Mouse (Mus musculus) embryonic facial prominence, embryonic 15.5 days (tissue): ENCODE results near the gene Lgals4. TPM values are rescaled to one million over a fixed set of nuclear protein-coding genes. Genes with fewer than 3 reads are reported as not detected.
A peak's percentile ranks its signal among the peaks of the same experiment; 100 is the strongest.

Experiments
- ATAC-seq: fragments of 200-750 bp; cut with Nextera tagmentation; 2 replicates; pipeline ENCODE4 v1.8.0; 2017; ENCODE audit warnings: low read depth, moderate TSS enrichment; ENCODE audit not compliant: insufficient number of reproducible peaks, low FRiP score, low TSS enrichment
- H3K27ac ChIP-seq: fragments of 300-500 bp; sonication (generic); replicated peaks from 2 replicates; pipeline ENCODE4 v1.5.1; 2015; ENCODE audit warnings: mild to moderate bottlenecking, inconsistent platforms
- H3K27me3 ChIP-seq: fragments of 300-500 bp; sonication (generic); 2 replicates; pipeline ENCODE4 v1.6.1; 2015; ENCODE audit warnings: inconsistent platforms
- H3K36me3 ChIP-seq: fragments of 300-500 bp; sonication (generic); 2 replicates; pipeline ENCODE4 v1.6.1; 2015; ENCODE audit warnings: mild to moderate bottlenecking, inconsistent platforms
- H3K4me1 ChIP-seq: fragments of 300-500 bp; sonication (generic); 2 replicates; pipeline ENCODE4 v1.6.1; 2015; ENCODE audit warnings: inconsistent platforms
- H3K4me2 ChIP-seq: fragments of 300-500 bp; sonication (generic); replicated peaks from 2 replicates; pipeline ENCODE4 v1.6.1; 2015; ENCODE audit warnings: mild to moderate bottlenecking, inconsistent platforms
- H3K4me3 ChIP-seq: fragments of 300-500 bp; sonication (generic); replicated peaks from 2 replicates; pipeline ENCODE4 v1.5.1; 2015; ENCODE audit warnings: mild to moderate bottlenecking, inconsistent platforms
- H3K9ac ChIP-seq: fragments of 300-500 bp; sonication (generic); 2 replicates; pipeline ENCODE4 v1.6.1; 2015; ENCODE audit warnings: inconsistent platforms
- H3K9me3 ChIP-seq: fragments of 300-500 bp; sonication (generic); replicated peaks from 2 replicates; pipeline ENCODE4 v1.6.1; 2016; ENCODE audit warnings: inconsistent platforms
- WGBS: fragments of 180-500 bp; shearing (Covaris S2); methylation state at CpG from one replicate; pipeline ENCODE4 v1.1.7; 2015; 5-methylcytosine and 5-hydroxymethylcytosine counted together
- polyA plus RNA-seq: library from polyadenylated mRNA; unstranded; fragments of >200 nt; fragmentation: Nextera tagmentation; extraction: Ambion mirVana; gene quantifications from 2 replicates; pipeline ENCODE4 v1.2.1, GENCODE M21; 2015

Lgals4 gene
- polyA plus RNA-seq, 1 experiment from 2014 or later: 18.0 TPM

- no peak overlapping the region for H3K27ac ChIP-seq
- peaks cover 89% of the 10 kb centered on the region for H3K36me3 ChIP-seq
- WGBS: 90% methylated on average over 10 of the region's 10 CpGs
- no peaks in the 10 kb centered on the region for H3K9me3 ChIP-seq
- peaks cover 75% of the 10 kb centered on the region for H3K4me1 ChIP-seq
- no peak overlapping the region for H3K9ac ChIP-seq
- no peak for ATAC-seq
- no peak overlapping the region for H3K4me2 ChIP-seq
- no peak overlapping the region for H3K4me3 ChIP-seq
- no peaks in the 10 kb centered on the region for H3K27me3 ChIP-seq
Measured at GRCm38 (mm10) chr7:28816920-28817319, 16.7 kb upstream of the Lgals4 start.

- Histone ChIP-seq H3K4me3 (no peak overlapping the region), H3K9me3 (no peaks in the 10 kb centered on the region), H3K4me1 (peaks cover 73% of the 10 kb centered on the region), H3K4me2 (no peak overlapping the region), H3K27me3 (no peaks in the 10 kb centered on the region), H3K36me3 (peaks cover 95% of the 10 kb centered on the region), H3K27ac (no peak overlapping the region; the same call in 1 of the 2 replicates), H3K9ac (no peak overlapping the region)
- ATAC-seq: no peak
- 70% methylated on average over 6 of the region's 6 CpGs for WGBS
Measured at GRCm38 (mm10) chr7:28817524-28817923, 16.1 kb upstream of the Lgals4 start.

GRCm38 (mm10) chr7:28817957-28818356 is 15.7 kb upstream of the Lgals4 start:
- peaks cover 73% of the 10 kb centered on the region for H3K4me1 ChIP-seq
- no peak for ATAC-seq
- peaks cover 98% of the 10 kb centered on the region for H3K36me3 ChIP-seq
- H3K4me2 ChIP-seq: no peak overlapping the region
- no peak overlapping the region for H3K9ac ChIP-seq
- 71% methylated on average over 4 of the region's 4 CpGs for WGBS
- H3K4me3 ChIP-seq: no peak overlapping the region
- H3K27ac ChIP-seq: peak overlapping the region; percentile 35; the same call in 1 of the 2 replicates
- H3K27me3 ChIP-seq: no peaks in the 10 kb centered on the region
- no peaks in the 10 kb centered on the region for H3K9me3 ChIP-seq

GRCm38 (mm10) chr7:28818436-28818835 is 15.2 kb upstream of the Lgals4 start:
- WGBS: 75% methylated on average over 17 of the region's 18 CpGs
- no peak overlapping the region for H3K4me2 ChIP-seq
- H3K4me1 ChIP-seq: peaks cover 73% of the 10 kb centered on the region

GRCm38 (mm10) chr7:28818861-28819452 is 14.7 kb upstream of the Lgals4 start:
- Histone ChIP-seq H3K36me3 (peaks cover 88% of the 10 kb centered on the region), H3K4me3 (no peak overlapping the region), H3K27ac (no peak overlapping the region), H3K9me3 (no peaks in the 10 kb centered on the region), H3K4me2 (no peak overlapping the region), H3K27me3 (no peaks in the 10 kb centered on the region), H3K9ac (no peak overlapping the region), H3K4me1 (peaks cover 70% of the 10 kb centered on the region)
- ATAC-seq: no peak
- 81% methylated on average over 4 of the region's 4 CpGs for WGBS

More at GRCm38 (mm10) chr7:28818436-28818835, 15.2 kb upstream of the Lgals4 start:
- Histone ChIP-seq H3K27me3 (no peaks in the 10 kb centered on the region), H3K9me3 (no peaks in the 10 kb centered on the region), H3K4me3 (no peak overlapping the region), H3K36me3 (peaks cover 94% of the 10 kb centered on the region), H3K27ac (0 out of 2 replicates have a peak overlapping the region, but pooled peaks have one; percentile 35), H3K9ac (no peak overlapping the region)
- no peak for ATAC-seq

GRCm38 (mm10) chr7:28819571-28819970 is 14.1 kb upstream of the Lgals4 start:
- ATAC-seq: no peak
- no peaks in the 10 kb centered on the region for H3K9me3 ChIP-seq
- peaks cover 66% of the 10 kb centered on the region for H3K4me1 ChIP-seq
- no peak overlapping the region for H3K4me2 ChIP-seq
- no peaks in the 10 kb centered on the region for H3K27me3 ChIP-seq
- H3K27ac ChIP-seq: peak overlapping the region; percentile 48; the same call in 1 of the 2 replicates
- no peak overlapping the region for H3K4me3 ChIP-seq
- WGBS: 80% methylated on average over 4 of the region's 4 CpGs
- no peak overlapping the region for H3K9ac ChIP-seq
- peaks cover 82% of the 10 kb centered on the region for H3K36me3 ChIP-seq

GRCm38 (mm10) chr7:28820358-28821260 is 13.0 kb upstream of the Lgals4 start:
- H3K4me2 ChIP-seq: no peak overlapping the region
- H3K36me3 ChIP-seq: peaks cover 72% of the 10 kb centered on the region
- no peak for ATAC-seq
- no peak overlapping the region for H3K4me3 ChIP-seq
- H3K9me3 ChIP-seq: no peaks in the 10 kb centered on the region
- no peaks in the 10 kb centered on the region for H3K27me3 ChIP-seq
- 58% methylated on average over 12 of the region's 12 CpGs for WGBS
- H3K27ac ChIP-seq: peak overlapping the region; percentile 48
- no peak overlapping the region for H3K9ac ChIP-seq
- peaks cover 62% of the 10 kb centered on the region for H3K4me1 ChIP-seq

- no peak overlapping the region for H3K4me2 ChIP-seq
- H3K4me1 ChIP-seq: peaks cover 62% of the 10 kb centered on the region
- peak overlapping the region; percentile 48 for H3K27ac ChIP-seq
Measured at GRCm38 (mm10) chr7:28821261-28821831, 12.3 kb upstream of the Lgals4 start.

GRCm38 (mm10) chr7:28822556-28822955 is 11.1 kb upstream of the Lgals4 start:
- no peaks in the 10 kb centered on the region for H3K27me3 ChIP-seq
- H3K27ac ChIP-seq: peak overlapping the region; percentile 92; the same call in 1 of the 2 replicates
- H3K36me3 ChIP-seq: peaks cover 52% of the 10 kb centered on the region
- H3K9me3 ChIP-seq: no peaks in the 10 kb centered on the region
- H3K4me1 ChIP-seq: peaks cover 55% of the 10 kb centered on the region
- no peak for ATAC-seq
- H3K9ac ChIP-seq: no peak overlapping the region
- H3K4me2 ChIP-seq: no peak overlapping the region
- no peak overlapping the region for H3K4me3 ChIP-seq
- WGBS: 58% methylated on average over 1 of the region's 1 CpGs

More at GRCm38 (mm10) chr7:28821261-28821831, 12.3 kb upstream of the Lgals4 start:
- no peaks in the 10 kb centered on the region for H3K9me3 ChIP-seq
- H3K27me3 ChIP-seq: no peaks in the 10 kb centered on the region
- ATAC-seq: no peak
- WGBS: 58% methylated on average over 10 of the region's 10 CpGs
- H3K36me3 ChIP-seq: peaks cover 65% of the 10 kb centered on the region
- no peak overlapping the region for H3K4me3 ChIP-seq
- H3K9ac ChIP-seq: no peak overlapping the region

- no peak for ATAC-seq
- 49% methylated on average over 10 of the region's 10 CpGs for WGBS
Measured at GRCm38 (mm10) chr7:28822993-28823903, 10.4 kb upstream of the Lgals4 start.

More at GRCm38 (mm10) chr7:28822993-28823903, 10.4 kb upstream of the Lgals4 start:
- H3K27me3 ChIP-seq: no peaks in the 10 kb centered on the region
- no peak overlapping the region for H3K9ac ChIP-seq
- peaks cover 51% of the 10 kb centered on the region for H3K4me1 ChIP-seq
- peak overlapping the region; percentile 92 for H3K27ac ChIP-seq
- no peak overlapping the region for H3K4me2 ChIP-seq
- H3K9me3 ChIP-seq: no peaks in the 10 kb centered on the region
- H3K4me3 ChIP-seq: no peak overlapping the region
- peaks cover 46% of the 10 kb centered on the region for H3K36me3 ChIP-seq
